Mouse (Mus musculus) heart, postnatal 0 days (tissue): ENCODE measurements around the gene Snrk.

Source experiments
- CTCF ChIP-seq: IDR thresholded peaks from 2 replicates; pipeline ENCODE4 v1.5.1; 2016; ENCODE audit warnings: antibody characterized with exemption, control low read depth, low read depth
- EP300 ChIP-seq: IDR thresholded peaks from 2 replicates; pipeline ENCODE4 v1.6.1; 2016; ENCODE audit warnings: antibody characterized with exemption, low read depth

GRCm38 (mm10) chr9:122144776-122145175 lies 27.7 kb downstream of the Snrk start:
- 0 out of 2 replicates have a peak, but pooled peaks have one; percentile 6 for TF ChIP-seq CTCF
- no peak for TF ChIP-seq EP300
